Mouse (Mus musculus) liver (tissue): ENCODE measurements around the gene Tspan32.

Experiments
- DNase-seq: peaks from one replicate; pipeline ENCODE4 v3.0.0-alpha.2; 2020; ENCODE audit warnings: mixed read lengths

The Tspan32 gene

DNA sequence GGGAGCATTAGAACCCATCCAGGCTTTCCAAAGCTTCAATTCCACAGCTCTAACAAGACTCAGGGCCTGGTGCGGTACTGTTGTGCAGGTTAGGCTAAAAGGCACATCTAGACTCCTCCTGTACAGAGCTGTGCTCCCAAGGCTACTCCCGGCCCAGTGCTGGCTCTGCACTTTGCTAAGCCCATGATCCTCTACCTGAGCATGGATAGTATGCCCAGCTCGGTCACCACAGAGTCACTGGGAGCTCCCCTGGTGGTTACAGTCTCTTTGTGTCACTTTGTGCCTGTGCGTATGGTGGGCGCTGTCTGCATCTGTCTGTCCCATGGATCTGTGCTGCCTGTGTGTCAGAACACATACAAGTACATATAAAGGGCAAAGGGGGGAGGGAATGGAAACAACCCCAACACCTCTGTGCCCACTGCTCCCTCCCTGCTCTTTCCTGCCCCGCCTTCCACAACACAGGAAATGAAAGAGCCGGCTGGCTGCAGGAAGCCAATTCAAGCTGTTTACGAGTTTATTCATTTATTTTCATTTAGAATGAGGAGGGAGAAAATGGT, 3.6 kb downstream of the Tspan32 start:
- peak; percentile 46 for DNase-seq

DNA sequence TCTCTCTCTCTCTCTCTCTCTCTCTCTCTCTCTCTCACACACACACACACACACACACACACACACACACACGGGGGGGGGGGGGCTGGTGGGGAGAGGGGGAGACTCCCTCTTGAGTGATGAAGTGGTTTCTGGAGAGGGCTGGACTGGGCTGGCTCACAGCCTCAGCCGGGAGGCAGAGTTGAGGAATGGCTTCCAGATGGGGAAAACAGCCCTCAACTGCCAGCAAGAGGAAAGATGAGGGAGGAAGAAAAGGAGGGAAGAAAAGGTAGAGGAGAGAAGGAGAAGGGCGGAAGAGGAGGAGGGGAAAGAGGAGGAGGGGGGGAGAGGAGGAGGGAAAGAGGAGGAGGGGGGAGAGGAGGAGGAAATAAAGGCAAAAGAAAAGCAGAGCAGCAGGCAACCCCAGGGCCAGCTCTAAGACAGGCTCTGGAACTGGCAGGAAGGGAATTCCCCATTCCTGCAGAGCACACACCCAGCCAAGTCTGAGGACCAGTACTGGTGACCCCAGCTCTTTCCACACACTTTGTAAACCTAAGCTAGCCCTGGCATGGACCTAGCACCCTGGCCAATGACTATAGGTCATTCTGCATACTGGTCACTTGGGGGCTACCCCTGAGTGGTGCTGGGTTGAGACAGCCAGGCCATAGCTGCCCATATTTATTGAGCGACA, 4.3 kb downstream of the Tspan32 start:
- peak; percentile 40 for DNase-seq

GRCm38 (mm10) chr7:143009996-143010395, 5.2 kb downstream of the Tspan32 start:
- DNase-seq = no peak

- DNase-seq = no peak
Measured at GRCm38 (mm10) chr7:143011226-143011625, 6.4 kb downstream of the Tspan32 start.

- DNase-seq = peak; percentile 29
Measured at GRCm38 (mm10) chr7:143012230-143012875, 7.5 kb downstream of the Tspan32 start.

- peak; percentile 27 for DNase-seq
Measured at GRCm38 (mm10) chr7:143013420-143014178, 8.8 kb downstream of the Tspan32 start.

DNA sequence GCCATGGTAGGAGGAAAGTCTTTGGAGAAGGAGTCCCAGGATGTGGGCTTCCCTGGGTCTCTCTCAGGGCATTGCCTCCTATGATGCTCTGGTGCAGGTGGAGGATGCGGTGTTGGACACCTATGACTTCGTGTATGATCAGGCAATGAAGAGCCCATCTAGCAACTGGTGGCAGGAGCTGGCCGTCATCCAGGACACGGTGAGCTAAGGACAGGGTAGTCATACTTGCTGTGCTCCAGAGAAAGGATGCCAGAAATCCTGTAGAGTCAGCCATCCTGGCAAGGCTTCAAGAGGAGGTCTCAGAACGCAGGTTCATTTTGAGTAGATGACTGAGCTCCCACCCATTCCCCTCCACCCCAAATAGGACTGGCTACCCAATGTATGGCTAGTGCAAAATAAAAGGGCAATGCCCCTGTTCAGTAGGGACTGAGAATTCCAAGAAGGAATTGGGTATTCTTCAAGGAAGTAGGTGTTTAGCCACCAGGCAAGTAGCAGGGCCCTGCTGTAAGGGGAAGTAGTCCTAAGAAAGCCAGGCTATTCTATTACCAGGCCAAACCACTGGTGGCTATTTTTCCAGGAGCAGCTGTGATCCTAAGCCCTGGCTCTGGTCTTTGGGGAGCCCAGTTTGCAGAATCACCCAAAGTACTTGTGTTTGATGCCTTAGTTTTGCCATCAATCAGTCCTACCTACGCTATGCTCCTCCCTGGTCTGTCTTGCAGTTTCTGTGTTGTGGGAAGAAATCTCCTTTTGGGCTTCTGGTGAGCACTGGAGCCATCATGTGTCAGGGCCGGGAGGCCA, 10.2 kb downstream of the Tspan32 start:
- DNase-seq = peak; percentile 9

- DNase-seq = peak; percentile 40
Measured at GRCm38 (mm10) chr7:143015755-143016423, 11.0 kb downstream of the Tspan32 start.

DNA sequence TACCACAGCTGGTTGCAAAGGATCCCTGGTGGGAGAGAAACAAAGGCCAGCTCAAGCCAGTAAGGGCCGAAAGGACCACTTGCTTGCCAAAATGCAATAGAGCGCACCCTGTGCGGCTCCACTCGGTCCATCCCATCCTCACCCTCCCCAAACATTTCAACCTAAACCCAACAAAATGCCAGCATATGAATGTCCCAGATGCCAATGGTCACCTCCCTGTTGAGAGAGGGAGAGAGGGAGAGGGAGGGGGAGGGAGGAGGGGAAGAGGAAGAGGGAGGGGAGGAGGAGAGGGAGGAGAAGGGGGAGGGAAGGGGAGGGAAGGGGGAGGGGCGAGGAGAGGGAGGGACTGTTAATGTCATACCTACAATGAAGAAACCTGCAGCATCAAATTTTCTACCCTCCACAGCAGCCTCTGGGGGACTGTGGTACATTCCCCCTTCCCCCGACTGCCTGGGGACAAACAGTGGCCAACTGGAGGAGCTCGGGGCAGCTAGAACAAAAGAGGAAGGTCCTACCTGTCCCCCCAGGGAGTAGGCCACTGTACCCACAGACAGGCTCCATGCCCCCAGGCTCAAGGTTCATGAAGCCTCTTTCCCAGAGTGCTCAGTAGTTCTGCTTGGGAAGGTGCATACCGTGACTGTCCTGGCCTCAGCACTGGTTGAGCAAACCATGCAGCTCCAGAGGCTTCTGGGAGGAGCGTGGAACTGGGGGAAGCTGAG, 11.7 kb downstream of the Tspan32 start:
- peak; percentile 37 for DNase-seq

DNA sequence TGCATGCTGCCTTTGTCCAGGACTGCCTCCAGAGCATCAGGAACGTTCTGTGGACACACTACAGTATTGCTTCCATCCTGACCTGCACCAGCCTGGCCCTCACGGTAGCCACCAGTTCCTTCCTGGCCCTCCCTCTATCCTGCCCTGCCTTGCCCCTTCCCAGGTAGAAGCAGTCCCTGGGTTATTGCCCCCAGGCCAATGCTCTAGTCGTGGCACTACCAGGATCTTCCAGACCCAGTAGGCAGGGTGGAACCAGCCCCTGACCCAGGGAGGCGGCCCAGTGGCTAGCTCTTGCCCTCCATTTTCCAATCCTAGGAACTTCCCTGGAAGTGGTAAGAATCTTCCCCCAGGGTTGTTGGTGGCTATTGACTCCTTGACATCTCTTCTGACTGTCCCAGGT, 12.3 kb downstream of the Tspan32 start:
- DNase-seq = peak; percentile 4

DNA sequence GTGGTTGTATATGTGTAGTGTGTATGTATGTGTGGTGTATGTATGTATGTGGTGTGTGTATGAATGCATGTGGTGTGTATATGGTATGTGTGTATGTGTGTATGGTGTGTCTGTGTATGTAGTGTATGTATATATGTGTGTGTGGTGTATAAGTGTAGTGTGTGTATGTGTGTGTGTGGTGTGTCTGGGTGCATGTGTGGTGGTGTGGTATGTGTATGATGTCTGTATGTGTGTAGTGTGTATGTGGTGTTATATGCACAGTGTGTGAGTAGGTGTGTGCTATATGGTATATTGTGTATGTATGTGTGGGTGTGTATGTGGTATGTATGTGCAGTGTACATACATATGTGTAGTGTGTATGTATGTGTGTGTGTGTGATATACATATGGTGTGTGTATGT, 15.2 kb downstream of the Tspan32 start:
- no peak for DNase-seq

DNA sequence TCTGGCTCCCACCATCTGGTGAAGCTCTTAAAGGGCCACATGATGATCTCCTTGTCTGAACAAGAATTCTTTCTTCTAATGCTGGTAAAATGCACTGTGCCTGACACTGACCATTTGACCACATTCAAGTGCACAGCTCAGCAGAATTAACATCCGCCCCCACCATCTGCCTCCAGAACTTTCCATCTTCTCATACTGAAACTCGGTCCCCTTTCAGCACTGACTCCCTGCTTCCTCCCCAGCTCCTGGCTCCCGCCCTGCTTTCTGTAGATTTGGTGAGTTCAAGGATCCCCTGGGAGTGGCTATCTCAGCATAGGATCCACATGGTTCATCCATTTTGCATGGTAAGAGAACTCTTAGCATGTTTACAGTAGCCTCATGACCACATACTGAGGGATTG, 15.9 kb downstream of the Tspan32 start:
- DNase-seq = no peak

- no peak for DNase-seq
Measured at GRCm38 (mm10) chr7:143021356-143022164, 16.7 kb downstream of the Tspan32 start.

GRCm38 (mm10) chr7:143023499-143023898, 18.7 kb downstream of the Tspan32 start:
- DNase-seq = no peak

GRCm38 (mm10) chr7:143024293-143024692, 19.4 kb downstream of the Tspan32 start:
- DNase-seq = no peak

DNA sequence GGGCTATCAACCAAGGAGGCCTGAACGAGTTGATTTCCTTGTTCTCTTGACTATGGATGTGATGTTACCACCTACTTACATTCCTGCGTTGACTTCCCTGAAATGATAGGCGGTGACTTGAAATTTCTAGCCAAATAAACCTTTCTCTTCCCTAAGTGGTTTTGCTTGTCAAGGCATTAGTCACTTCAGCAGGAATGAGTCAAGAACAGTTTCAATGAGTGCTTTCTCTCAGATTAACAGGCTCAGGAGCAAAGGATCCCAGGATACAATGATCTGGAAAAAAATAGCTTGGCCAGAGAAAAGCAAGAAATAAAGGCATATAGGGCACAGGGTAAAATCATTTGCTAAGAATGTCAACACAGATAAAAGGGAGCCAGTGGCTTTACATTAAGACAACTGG, 20.6 kb downstream of the Tspan32 start:
- no peak for DNase-seq

DNA sequence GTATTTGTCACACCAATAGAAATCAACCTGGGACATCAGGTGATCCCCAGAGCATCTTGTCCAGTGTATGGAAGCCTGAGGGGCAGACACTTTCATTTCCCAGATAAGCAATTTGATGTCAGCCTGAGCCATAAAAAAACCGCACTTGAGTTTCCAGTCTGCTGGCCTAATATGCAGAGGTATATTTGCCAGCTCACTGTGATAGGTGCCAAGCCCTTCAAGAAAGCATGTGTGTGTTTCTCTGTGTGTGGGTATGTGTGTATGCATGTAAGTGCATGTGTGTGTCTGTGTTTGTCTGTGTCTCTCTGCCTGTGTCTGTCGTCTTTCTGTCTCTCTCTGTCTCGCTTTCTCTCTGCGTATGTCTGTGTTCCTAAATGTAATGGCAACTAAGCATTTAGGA, 22.4 kb downstream of the Tspan32 start:
- DNase-seq = no peak

DNA sequence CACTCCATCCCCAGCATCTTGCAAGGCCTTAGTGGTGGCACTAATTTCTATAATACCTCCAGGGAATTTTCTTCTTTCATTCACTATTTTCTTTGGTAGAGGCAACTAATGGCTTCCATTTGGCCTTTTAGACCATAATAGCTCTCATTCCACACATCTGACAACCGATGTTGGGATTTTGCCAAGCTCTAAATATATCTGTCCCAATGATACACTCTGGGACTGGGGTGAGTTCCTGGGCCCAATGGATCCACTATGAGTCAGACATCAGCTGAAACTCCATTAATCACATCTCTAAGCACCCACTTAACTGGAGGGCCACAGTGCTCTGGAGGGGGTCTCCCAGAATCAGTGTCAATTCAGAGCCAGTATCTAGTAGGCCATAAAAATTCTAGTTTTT, 27.0 kb downstream of the Tspan32 start:
- DNase-seq = no peak

DNA sequence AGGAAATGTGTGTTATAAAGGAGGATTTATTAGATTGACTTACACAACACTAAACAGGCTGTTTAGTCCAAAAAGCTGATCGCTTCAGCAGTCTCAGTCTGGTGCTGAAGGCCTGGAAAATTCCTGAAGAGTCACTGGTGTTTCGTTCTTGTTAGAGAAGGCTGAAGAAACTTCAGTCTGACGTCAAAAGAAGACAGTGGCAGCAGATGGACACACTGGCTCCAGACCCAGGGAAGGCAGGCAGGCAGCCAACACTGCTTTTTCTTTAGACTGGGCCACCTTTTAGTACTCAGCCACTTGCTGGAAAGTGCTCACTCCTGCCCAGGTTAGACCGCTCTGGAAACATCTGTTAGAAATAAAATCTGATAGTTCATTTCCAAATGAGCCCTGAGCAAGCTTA, 28.7 kb downstream of the Tspan32 start:
- no peak for DNase-seq

- DNase-seq = no peak
Measured at GRCm38 (mm10) chr7:143034112-143034511, 29.3 kb downstream of the Tspan32 start.
